Mouse (Mus musculus): ENCODE data around the gene Kif2c.

DNA sequence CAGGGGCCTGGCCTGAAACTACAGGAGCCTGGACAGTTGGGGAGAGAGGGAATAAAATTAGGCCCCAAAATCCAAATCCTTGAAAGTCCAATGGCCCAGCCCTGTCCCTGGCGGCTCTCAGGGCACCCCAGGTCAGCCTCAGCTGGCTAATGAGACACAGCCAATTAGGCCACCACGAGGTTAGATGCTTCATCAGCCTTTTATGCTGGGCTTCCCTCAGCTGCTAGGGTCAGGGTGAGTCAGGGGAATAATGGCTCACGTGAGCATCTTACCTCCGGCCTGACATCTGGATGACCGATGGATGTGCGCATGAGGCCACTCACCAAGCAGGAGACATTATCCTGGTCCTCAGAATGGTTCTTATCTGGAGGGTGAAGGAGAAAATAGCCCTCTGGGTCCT, 51.6 kb downstream of the Kif2c start:
- TF ChIP-seq POLR2A (IDR thresholded peaks at IDR 0.05; ENCODE audit: borderline replicate concordance, insufficient read depth, low read length) (no peak), CTCF (IDR thresholded peaks at IDR 0.05; ENCODE audit: borderline replicate concordance, insufficient read depth, low read depth, low read length) (no peak)

All from cerebellum, adult 2 months (tissue).